Mouse (Mus musculus) right cerebral cortex, adult 2 months (tissue): ENCODE data around the gene Ndel1.
A peak's percentile ranks its signal among the peaks of the same experiment; 100 is the strongest.
"Not testable (repeated sequence)": the region's sequence is repeated elsewhere in the genome, so short reads cannot be mapped to it uniquely, and the experiment has no call there.

Experiments used
- DNase-seq, 2 experiments: peaks; one replicate each; pipeline ENCODE4 v3.0.0; 2021 to 2022; ENCODE audit warnings: low spot score in 2 of 2

Gene Ndel1

GRCm38 (mm10) chr11:68851644-68852485, 19.8 kb downstream of the Ndel1 start:
- DNase-seq = no peak

- DNase-seq = no peak
Observed at GRCm38 (mm10) chr11:68850862-68851261, 20.8 kb downstream of the Ndel1 start.

GRCm38 (mm10) chr11:68839606-68840005, 32.1 kb downstream of the Ndel1 start:
- no peak for DNase-seq

GRCm38 (mm10) chr11:68835034-68835433, 36.6 kb downstream of the Ndel1 start:
- no peak for DNase-seq

GRCm38 (mm10) chr11:68833593-68833992, 38.1 kb downstream of the Ndel1 start:
- no peak for DNase-seq

- no peak for DNase-seq
Observed at GRCm38 (mm10) chr11:68832793-68833192, 38.9 kb downstream of the Ndel1 start.

- DNase-seq = not testable (repeated sequence)
Observed at GRCm38 (mm10) chr11:68831580-68831979, 40.1 kb downstream of the Ndel1 start.

GRCm38 (mm10) chr11:68826735-68827134, 44.9 kb downstream of the Ndel1 start:
- no peak for DNase-seq

- DNase-seq = no peak
Observed at GRCm38 (mm10) chr11:68822326-68822725, 49.3 kb downstream of the Ndel1 start.

GRCm38 (mm10) chr11:68819226-68819805, 52.3 kb downstream of the Ndel1 start:
- DNase-seq = no peak

GRCm38 (mm10) chr11:68818416-68818815, 53.2 kb downstream of the Ndel1 start:
- no peak for DNase-seq

GRCm38 (mm10) chr11:68811881-68812577, 59.6 kb downstream of the Ndel1 start:
- DNase-seq = no peak

GRCm38 (mm10) chr11:68807787-68808186, 63.9 kb downstream of the Ndel1 start:
- DNase-seq = peak; percentile 70 to 77

- DNase-seq = no peak
Observed at GRCm38 (mm10) chr11:68805148-68805547, 66.5 kb downstream of the Ndel1 start.

- no peak for DNase-seq
Observed at GRCm38 (mm10) chr11:68798258-68798657, 73.4 kb downstream of the Ndel1 start.

GRCm38 (mm10) chr11:68791794-68792193, 79.9 kb downstream of the Ndel1 start:
- DNase-seq = no peak

GRCm38 (mm10) chr11:68790720-68791119, 80.9 kb downstream of the Ndel1 start:
- no peak for DNase-seq

- DNase-seq = no peak
Observed at GRCm38 (mm10) chr11:68787222-68787621, 84.4 kb downstream of the Ndel1 start.

GRCm38 (mm10) chr11:68785813-68786212, 85.8 kb downstream of the Ndel1 start:
- no peak for DNase-seq

GRCm38 (mm10) chr11:68782336-68782735, 89.3 kb downstream of the Ndel1 start:
- no peak for DNase-seq

GRCm38 (mm10) chr11:68780466-68781114, 91.1 kb downstream of the Ndel1 start:
- no peak for DNase-seq
